Mouse (Mus musculus) lung, postnatal 0 days (tissue): ENCODE measurements around the gene Ifnar1. TPM values are rescaled to one million over a fixed set of nuclear protein-coding genes. Genes with fewer than 3 reads are reported as not detected.

Experiments used
- ATAC-seq: fragments of 200-750 bp; cut with Nextera tagmentation; 2 replicates; pipeline ENCODE4 v1.8.0; 2017; ENCODE audit warnings: moderate library complexity
- DNase-seq: peaks from one replicate; pipeline ENCODE4 v3.0.0-alpha.2; 2016; ENCODE audit warnings: low spot score
- H3K27ac ChIP-seq: fragments of 300-500 bp; sonication (generic); 2 replicates; pipeline ENCODE4 v1.5.1; 2014; ENCODE audit warnings: antibody characterized with exemption, mild to moderate bottlenecking, low read length, mixed read lengths
- H3K27me3 ChIP-seq: fragments of 300-500 bp; sonication (generic); replicated peaks from 2 replicates; pipeline ENCODE4 v1.6.1; 2014; ENCODE audit warnings: low read length, mixed read lengths; ENCODE audit not compliant: insufficient read depth
- H3K36me3 ChIP-seq: fragments of 300-500 bp; sonication (generic); 2 replicates; pipeline ENCODE4 v1.6.1; 2014; ENCODE audit warnings: low read length, mixed read lengths; ENCODE audit not compliant: insufficient read depth
- H3K4me1 ChIP-seq: fragments of 300-500 bp; sonication (generic); 2 replicates; pipeline ENCODE4 v1.6.1; 2014; ENCODE audit warnings: antibody characterized with exemption, low read depth, low read length, mixed read lengths; ENCODE audit not compliant: insufficient read depth
- H3K4me2 ChIP-seq: fragments of 300-500 bp; sonication (generic); replicated peaks from 2 replicates; pipeline ENCODE4 v1.6.1; 2014; ENCODE audit warnings: low read depth, mild to moderate bottlenecking, low read length, moderate library complexity, mixed read lengths
- H3K4me3 ChIP-seq: fragments of 300-500 bp; sonication (generic); 2 replicates; pipeline ENCODE4 v1.5.1; 2014; ENCODE audit warnings: low read depth, low read length
- H3K9ac ChIP-seq: fragments of 300-500 bp; sonication (generic); replicated peaks from 2 replicates; pipeline ENCODE4 v1.6.1; 2014; ENCODE audit warnings: low read depth, mild to moderate bottlenecking
- H3K9me3 ChIP-seq: fragments of 300-500 bp; sonication (generic); 2 replicates; pipeline ENCODE4 v1.6.1; 2016; ENCODE audit warnings: low read length, mixed read lengths
- CTCF ChIP-seq: IDR thresholded peaks from 2 replicates; pipeline ENCODE4 v1.5.1; 2016; ENCODE audit warnings: antibody characterized with exemption, mild to moderate bottlenecking
- EP300 ChIP-seq: IDR thresholded peaks from 2 replicates; pipeline ENCODE4 v1.6.1; 2016; ENCODE audit warnings: antibody characterized with exemption, mild to moderate bottlenecking, control low read depth
- WGBS: fragments of 180-500 bp; shearing (Covaris S2); extraction: QIAGEN DNeasy Blood & Tissue Kit; methylation state at CpG from one replicate; pipeline ENCODE4 v1.1.7; 2014; 5-methylcytosine and 5-hydroxymethylcytosine counted together
- polyA plus RNA-seq: library from polyadenylated mRNA; unstranded; fragments of >200 nt; fragmentation: Nextera tagmentation; extraction: Ambion mirVana; gene quantifications from 2 replicates; pipeline ENCODE4 v1.2.1, GENCODE M21; 2015

The Ifnar1 gene
- polyA plus RNA-seq, 1 experiment from 2014 or later, result 40.3 TPM

DNA sequence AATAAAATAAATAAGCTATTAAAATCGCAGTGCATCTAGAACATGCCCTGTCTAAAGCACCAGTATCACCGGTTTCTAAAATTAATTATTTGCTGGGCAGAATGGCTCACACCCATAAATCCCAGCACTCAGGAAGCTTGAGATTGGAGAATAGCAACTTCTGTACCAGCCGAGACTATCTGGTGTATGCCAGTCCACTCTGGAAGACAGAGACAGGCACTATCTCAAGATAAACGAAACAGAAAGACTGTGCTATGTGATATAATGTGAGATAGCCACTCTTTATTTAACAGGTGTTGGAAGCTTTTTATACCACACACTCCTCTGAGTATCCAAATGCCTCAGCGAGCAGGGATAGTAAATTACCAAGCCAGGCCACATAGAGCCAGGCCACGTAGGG, 13.6 kb upstream of the Ifnar1 start:
- TF ChIP-seq CTCF (no peak), EP300 (no peak)
- H3K9me3 ChIP-seq, result no peaks in the 10 kb centered on the region
- H3K9ac ChIP-seq, result no peak overlapping the region
- DNase-seq, result no peak
- H3K4me2 ChIP-seq, result no peak overlapping the region
- no peaks in the 10 kb centered on the region for H3K36me3 ChIP-seq
- H3K27me3 ChIP-seq, result no peaks in the 10 kb centered on the region
- H3K4me1 ChIP-seq, result no peaks in the 10 kb centered on the region
- no peak overlapping the region for H3K4me3 ChIP-seq
- no peak for ATAC-seq
- WGBS, result 71% methylated on average over 6 of the region's 6 CpGs
- no peak overlapping the region for H3K27ac ChIP-seq

DNA sequence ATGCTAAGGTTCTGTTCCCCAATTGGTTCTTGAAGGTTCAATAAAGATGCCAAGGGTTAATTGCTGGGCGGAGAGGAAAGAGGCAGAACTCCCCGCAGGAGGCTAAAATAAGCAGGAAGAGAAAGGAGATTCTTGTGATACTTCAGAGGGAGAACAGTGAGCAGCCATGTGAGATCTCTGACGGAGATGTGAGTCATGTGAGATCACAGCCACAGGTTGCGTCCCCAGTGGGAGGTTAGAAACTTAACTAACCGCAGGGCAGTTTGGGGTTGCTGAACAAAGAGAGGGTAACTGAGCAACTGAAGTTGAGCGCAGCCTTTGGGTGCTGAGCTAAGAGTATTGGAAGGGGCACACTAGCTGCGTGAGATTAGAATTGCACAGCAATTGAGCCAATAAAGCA, 9.3 kb upstream of the Ifnar1 start:
- no peak for ATAC-seq
- no peak overlapping the region for H3K9ac ChIP-seq

DNA sequence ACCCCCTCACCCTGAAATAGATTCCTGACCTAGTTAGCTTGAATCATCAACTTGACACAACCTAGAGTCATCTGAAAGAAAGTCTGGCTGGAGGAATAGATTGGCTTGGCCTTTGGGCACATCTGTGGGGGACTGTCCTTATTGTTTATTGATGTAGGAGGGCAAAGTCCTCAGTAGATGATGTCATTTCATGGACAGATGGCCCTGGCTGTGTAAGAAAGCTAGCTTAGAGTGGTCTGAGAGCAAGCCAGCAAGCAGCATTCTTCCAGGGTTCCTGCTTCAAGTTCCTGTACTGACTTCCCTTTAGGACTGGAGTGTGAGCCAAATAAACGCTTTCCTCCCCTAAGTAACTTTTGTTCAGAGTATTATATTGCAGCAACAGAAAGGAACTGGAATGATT, 7.0 kb upstream of the Ifnar1 start:
- no peaks in the 10 kb centered on the region for H3K9me3 ChIP-seq
- no peaks in the 10 kb centered on the region for H3K4me1 ChIP-seq
- no peak overlapping the region for H3K4me2 ChIP-seq
- TF ChIP-seq EP300 (no peak), CTCF (no peak)
- no peak overlapping the region for H3K27ac ChIP-seq
- no peaks in the 10 kb centered on the region for H3K36me3 ChIP-seq
- no peak overlapping the region for H3K4me3 ChIP-seq
- ATAC-seq, result no peak
- H3K9ac ChIP-seq, result no peak overlapping the region
- DNase-seq, result no peak
- H3K27me3 ChIP-seq, result no peaks in the 10 kb centered on the region
- WGBS, result 39% methylated on average over 1 of the region's 1 CpGs

More for the DNA sequence above, 9.3 kb upstream of the Ifnar1 start:
- no peak for TF ChIP-seq EP300
- TF ChIP-seq CTCF, result no peak
- Histone ChIP-seq H3K27me3 (no peaks in the 10 kb centered on the region), H3K9me3 (no peaks in the 10 kb centered on the region), H3K36me3 (no peaks in the 10 kb centered on the region), H3K4me3 (no peak overlapping the region), H3K4me2 (no peak overlapping the region), H3K4me1 (no peaks in the 10 kb centered on the region), H3K27ac (no peak overlapping the region)
- peak; percentile 32 for DNase-seq
- 38% methylated on average over 7 of the region's 7 CpGs for WGBS

DNA sequence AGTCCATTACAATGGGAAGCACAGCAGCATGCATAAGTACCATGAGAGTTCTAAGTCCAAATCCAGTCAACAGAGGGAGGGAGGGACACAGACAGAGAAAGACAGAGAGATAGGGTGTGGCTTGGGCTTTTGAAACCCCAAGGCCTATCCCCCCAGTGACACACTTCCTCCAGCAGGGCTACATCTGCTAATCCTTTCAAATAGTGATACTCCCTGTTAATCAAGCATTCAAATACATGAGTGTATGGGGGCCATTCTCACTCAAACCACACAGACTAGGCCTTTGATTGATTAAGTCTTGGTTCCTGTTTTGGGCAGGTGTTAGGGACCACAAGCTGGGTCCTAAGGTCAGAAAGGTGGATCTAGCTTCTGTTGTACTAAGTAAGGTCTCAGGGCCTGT, 4.5 kb upstream of the Ifnar1 start:
- no peak for DNase-seq
- no peak overlapping the region for H3K4me2 ChIP-seq
- H3K4me1 ChIP-seq, result 0 out of 2 replicates have a peak, but pooled peaks cover 3% of the 10 kb centered on the region
- no peak for ATAC-seq
- H3K36me3 ChIP-seq, result no peaks in the 10 kb centered on the region
- H3K9ac ChIP-seq, result no peak overlapping the region
- H3K27me3 ChIP-seq, result no peaks in the 10 kb centered on the region
- no peak overlapping the region for H3K27ac ChIP-seq
- no peaks in the 10 kb centered on the region for H3K9me3 ChIP-seq
- no peak overlapping the region for H3K4me3 ChIP-seq
- TF ChIP-seq EP300 (no peak), CTCF (no peak)

DNA sequence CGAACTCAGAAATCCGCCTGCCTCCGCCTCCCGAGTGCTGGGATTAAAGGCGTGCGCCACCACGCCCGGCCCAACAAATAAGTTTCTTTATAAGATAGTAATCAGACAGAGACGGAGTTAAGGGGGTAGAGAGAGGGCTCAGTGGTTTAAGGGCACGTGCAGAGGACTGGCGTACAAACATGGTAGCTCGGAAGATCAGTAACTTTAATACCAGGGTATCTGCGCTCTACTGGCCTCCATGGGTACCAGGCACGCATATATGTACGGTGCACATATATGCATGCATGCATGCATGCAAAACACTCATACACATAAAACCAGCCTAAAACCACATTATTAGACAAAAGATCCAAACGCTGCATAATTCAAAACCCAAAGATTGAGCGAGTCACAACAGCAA, 651 bp upstream of the Ifnar1 start:
- H3K27ac ChIP-seq, result peak overlapping the region; percentile 96
- H3K4me3 ChIP-seq, result peak overlapping the region; percentile 76
- 0 out of 2 replicates have a peak, but pooled peaks cover 10% of the 10 kb centered on the region for H3K4me1 ChIP-seq
- H3K4me2 ChIP-seq, result peak overlapping the region; percentile 55
- DNase-seq (no peak), ATAC-seq (no peak)
- TF ChIP-seq CTCF (no peak), EP300 (no peak)
- peak overlapping the region; percentile 30; the same call in 1 of the 2 replicates for H3K9ac ChIP-seq
- H3K9me3 ChIP-seq, result no peaks in the 10 kb centered on the region
- no peaks in the 10 kb centered on the region for H3K27me3 ChIP-seq
- no peaks in the 10 kb centered on the region for H3K36me3 ChIP-seq
- WGBS, result 49% methylated on average over 17 of the region's 17 CpGs

DNA sequence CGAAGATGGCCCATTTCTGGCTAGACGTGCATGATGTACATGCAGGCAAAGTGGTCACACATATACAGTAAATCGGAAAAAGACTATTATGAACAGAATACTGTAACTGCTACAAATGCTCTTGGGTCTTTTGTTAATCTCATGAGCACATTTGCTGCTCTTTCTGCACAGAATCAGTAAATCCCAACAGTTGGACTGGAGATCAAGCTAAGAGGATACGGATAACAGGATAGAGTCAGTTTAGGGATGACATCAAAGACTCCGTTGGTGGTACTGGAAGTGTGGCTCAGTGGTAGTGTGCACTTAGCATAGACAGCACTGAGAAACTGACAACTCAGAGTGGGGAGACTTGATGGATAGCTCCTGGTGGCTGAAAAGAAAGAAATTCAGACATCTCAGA, 803 bp downstream of the Ifnar1 start:
- Histone ChIP-seq H3K9ac (peak overlapping the region; percentile 75), H3K27ac (peak overlapping the region; percentile 96), H3K4me1 (0 out of 2 replicates have a peak, but pooled peaks cover 10% of the 10 kb centered on the region), H3K27me3 (no peaks in the 10 kb centered on the region), H3K9me3 (no peaks in the 10 kb centered on the region), H3K36me3 (peaks cover 7% of the 10 kb centered on the region; the same call in 1 of the 2 replicates), H3K4me3 (peak overlapping the region; percentile 76), H3K4me2 (peak overlapping the region; percentile 76)
- TF ChIP-seq CTCF (no peak), EP300 (no peak)
- ATAC-seq (no peak), DNase-seq (peak; percentile 9)
- WGBS, result 16% methylated on average over 5 of the region's 5 CpGs

DNA sequence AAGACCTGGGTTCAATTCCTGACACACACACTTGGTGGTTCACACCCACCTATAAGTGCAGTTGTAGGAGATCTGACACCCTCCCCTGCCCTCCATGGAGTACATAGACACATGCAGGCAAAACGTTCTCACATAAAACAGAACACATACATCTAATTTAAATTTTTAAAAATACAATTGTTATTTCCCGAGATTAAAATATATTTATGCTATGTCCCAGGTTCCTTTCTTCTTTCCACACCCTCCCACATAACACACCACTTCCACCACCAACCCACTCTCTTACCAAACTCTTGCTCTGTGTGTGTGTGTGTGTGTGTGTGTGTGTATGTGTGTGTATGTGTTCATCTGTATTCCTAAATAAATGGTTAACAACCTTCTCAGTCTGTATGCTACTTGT, 3.0 kb downstream of the Ifnar1 start:
- Histone ChIP-seq H3K36me3 (peaks cover 10% of the 10 kb centered on the region; the same call in 1 of the 2 replicates), H3K4me3 (no peak overlapping the region), H3K4me2 (no peak overlapping the region), H3K27me3 (no peaks in the 10 kb centered on the region), H3K4me1 (0 out of 2 replicates have a peak, but pooled peaks cover 10% of the 10 kb centered on the region), H3K9ac (no peak overlapping the region), H3K9me3 (no peaks in the 10 kb centered on the region), H3K27ac (no peak overlapping the region)
- 76% methylated on average over 2 of the region's 2 CpGs for WGBS
- TF ChIP-seq EP300 (no peak), CTCF (no peak)
- ATAC-seq (no peak), DNase-seq (no peak)
